Mouse (Mus musculus) inflammation-experienced regulatory T-cells, adult 6 months (primary cell): ENCODE results near the gene Arhgef28. TPM values are rescaled to one million over a fixed set of nuclear protein-coding genes. Genes with fewer than 3 reads are reported as not detected.

Experiments
- ATAC-seq: one replicate; pipeline ENCODE4 v1.8.0; 2017
- polyA plus RNA-seq, 3 experiments: library from polyadenylated mRNA; unstranded; fragments of 100-300 nt; shearing (Covaris generic); gene quantifications; one replicate each; pipeline ENCODE4 v1.2.1; 2017

Arhgef28 gene
- polyA plus RNA-seq, 3 experiments from 2014 or later = 0.17 to 0.33 TPM; not detected in 1

GRCm38 (mm10) chr13:98011931-98012341 is 194.3 kb downstream of the Arhgef28 start:
- ATAC-seq = no peak

DNA sequence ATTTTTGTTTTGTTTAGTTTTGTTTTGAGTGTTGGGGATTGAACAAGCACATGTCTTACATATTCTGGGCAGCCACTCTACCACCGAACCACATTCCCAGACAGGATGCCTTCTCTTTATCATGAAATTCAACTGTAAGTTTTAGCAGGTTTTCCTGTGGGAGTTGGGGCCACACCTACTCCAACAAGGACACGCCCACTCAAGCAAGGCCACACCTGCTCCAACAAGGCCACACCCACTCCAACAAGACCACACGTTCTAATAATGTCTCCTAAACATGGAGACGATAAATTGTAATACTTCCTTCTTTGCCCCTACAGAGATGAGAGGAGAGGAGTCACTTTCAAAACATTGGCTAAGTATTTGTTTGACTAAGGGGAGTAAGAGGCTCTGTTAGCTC is 197.2 kb downstream of the Arhgef28 start:
- no peak for ATAC-seq

- ATAC-seq = no peak
Measured at GRCm38 (mm10) chr13:98008588-98008987, 197.7 kb downstream of the Arhgef28 start.

GRCm38 (mm10) chr13:98005611-98006218 is 200.5 kb downstream of the Arhgef28 start:
- no peak for ATAC-seq

DNA sequence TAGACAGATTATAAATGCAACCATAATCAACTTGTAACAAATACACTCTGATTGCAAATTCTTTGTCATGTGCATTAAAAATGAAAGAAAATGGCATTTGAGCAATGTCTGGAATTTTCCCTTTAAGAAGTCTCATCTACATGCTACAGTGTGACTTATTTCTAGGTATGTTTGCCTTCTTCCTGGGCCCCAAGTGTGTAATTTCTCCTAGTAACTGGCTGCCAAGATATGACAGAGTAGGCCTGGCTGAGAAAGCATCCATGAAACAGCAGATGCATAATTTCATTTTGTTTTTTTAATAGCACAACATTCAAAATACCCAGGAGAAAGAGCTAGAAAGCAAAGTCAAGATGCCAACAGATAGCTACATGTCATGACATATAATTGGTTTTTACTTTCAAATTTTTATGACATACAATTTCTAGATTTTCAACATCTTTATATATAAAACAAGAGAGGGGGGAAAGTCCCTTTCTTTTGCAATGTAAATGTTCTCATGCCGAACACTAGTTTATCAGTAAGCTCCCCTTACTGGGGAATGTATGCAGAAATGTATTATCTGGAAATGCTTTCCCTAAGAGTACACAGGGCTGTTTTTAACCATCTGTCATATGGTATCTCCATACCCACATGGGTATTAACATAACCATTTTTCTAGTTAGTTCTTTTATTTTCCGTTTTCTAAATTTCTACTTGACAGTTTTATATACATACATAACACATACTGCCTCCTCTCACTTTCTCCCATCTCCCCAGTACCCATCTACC is 201.4 kb downstream of the Arhgef28 start:
- ATAC-seq = no peak

- ATAC-seq = no peak
Measured at GRCm38 (mm10) chr13:98003690-98004089, 202.5 kb downstream of the Arhgef28 start.

GRCm38 (mm10) chr13:98002598-98002997 is 203.6 kb downstream of the Arhgef28 start:
- no peak for ATAC-seq

- ATAC-seq = no peak
Measured at GRCm38 (mm10) chr13:98002121-98002520, 204.1 kb downstream of the Arhgef28 start.

DNA sequence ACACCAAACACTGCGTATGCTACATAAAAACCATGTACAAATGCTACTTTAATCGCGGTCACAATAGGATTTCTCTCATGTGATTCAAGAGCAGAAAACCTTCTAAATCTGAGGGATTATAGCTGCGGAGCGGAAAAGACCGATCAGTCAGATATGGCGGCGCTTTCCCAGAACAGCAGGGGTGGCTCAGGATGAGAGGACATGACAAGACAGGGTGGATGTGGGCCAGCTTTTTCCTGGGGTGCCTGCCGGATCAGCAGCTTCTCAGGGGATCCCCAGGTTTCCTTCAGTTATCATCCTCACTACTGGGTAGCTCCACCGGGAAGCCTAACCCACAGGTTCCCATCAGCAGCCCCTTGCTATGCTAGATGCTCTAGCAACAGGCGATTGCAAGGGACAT is 204.5 kb downstream of the Arhgef28 start:
- no peak for ATAC-seq

DNA sequence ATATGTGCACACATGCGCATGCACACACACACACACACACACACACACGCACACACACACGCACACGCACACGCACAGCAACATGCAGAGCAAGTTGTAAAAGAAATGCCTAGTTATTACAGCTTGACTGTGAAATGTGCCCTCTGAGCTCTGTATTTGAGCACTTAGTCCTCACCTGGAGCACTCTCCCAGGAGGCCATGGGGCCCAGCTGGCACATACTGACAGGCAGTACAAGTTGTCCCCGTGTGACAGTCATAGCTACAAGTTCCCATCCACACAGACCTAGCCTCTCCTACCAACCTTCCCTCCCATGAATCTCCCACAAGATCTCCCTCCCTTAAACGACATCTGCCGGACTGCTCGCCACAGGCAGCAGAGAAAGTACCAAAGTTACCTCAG is 205.4 kb downstream of the Arhgef28 start:
- no peak for ATAC-seq

GRCm38 (mm10) chr13:97999130-97999529 is 207.1 kb downstream of the Arhgef28 start:
- ATAC-seq = no peak

DNA sequence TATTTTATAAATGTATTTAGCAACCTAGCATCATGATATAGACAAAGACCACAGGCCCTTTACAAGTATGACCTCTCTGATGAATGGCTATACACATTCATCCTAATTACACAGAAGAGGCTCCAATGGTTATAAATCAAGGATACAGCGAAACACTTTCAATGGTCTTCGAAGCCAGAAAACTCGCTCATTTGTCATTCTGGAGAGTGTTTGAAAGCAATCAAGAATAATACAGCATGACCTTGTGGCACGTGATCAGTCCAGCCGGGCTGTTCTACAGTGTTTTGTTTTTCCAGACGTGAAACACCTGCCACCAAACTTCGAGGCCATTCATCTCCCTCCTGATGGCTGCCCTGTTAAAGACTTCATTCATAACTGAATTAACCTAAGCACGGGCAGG is 207.7 kb downstream of the Arhgef28 start:
- no peak for ATAC-seq

DNA sequence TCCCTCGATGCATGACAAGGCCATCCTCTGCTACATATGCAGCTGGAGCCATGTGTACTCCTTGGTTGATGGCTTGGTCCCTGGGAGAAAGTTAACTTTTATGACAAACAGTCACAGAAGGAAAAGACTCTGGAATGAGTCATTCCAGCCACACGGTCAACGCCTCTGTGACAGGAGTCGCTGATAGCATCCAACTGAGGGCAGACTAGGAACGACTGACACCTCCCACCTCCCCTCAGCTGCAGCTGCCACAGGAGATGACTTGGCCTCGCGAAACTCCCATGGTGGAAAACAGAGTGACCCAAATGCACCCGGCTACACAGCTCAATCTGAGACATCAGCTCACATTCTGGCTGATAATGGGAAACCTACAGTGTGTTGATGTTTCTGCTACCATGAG is 215.3 kb downstream of the Arhgef28 start:
- no peak for ATAC-seq

DNA sequence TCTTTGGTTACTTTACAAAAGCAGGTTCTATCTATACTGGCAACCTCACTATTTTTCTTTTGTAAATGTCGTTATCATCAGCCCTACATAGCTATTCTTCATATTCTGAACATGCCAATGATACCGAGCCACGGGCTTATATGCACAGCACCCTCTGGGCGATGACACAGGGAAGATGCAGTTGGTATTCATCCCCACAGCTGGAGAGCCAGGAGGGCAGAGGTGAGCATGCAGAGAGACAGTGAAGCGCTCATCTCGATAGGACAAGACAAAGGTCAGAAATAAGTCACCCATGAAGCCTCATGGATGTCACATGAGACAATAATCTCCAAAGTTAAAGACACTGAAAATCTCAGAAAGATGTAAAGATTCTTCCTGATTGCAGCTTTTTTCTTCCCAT is 217.4 kb downstream of the Arhgef28 start:
- no peak for ATAC-seq

DNA sequence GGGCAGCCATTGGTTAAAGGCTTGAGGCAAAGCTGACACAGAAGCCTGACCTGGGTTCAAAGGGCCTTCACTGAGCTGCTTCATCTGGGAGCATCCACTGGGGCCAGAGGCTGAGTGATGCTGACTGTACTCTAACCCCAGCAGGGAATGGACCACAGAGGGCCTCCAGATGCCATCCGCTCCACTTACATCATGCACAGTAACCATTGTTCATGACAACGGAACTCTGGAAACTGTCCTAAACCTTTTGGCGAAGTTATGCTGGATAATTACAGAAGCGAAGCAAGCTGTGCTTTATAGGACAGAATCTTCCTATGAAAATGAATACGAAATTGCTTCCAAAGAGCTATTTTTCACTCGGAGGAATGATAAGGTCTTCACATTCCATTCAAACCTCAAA is 219.5 kb downstream of the Arhgef28 start:
- ATAC-seq = no peak

DNA sequence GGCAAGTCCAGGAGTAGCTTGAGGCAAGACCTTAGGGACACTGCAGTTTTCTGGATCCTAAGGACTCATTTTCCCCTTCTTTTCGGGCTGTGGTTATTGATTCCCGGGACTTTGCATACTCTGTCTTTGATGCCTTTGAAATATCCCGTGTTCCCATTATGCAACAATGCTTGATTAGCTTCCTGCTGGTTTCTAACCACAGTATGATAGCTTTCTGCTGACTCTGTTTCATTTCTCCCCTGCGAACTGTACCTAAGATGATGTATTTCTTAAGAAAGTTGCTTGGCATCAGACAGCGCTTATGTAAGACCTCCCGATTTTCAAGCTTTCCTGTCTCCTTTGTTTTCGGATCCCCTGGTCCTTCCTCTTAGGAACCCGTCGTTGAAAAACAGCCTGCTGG is 229.1 kb downstream of the Arhgef28 start:
- no peak for ATAC-seq

DNA sequence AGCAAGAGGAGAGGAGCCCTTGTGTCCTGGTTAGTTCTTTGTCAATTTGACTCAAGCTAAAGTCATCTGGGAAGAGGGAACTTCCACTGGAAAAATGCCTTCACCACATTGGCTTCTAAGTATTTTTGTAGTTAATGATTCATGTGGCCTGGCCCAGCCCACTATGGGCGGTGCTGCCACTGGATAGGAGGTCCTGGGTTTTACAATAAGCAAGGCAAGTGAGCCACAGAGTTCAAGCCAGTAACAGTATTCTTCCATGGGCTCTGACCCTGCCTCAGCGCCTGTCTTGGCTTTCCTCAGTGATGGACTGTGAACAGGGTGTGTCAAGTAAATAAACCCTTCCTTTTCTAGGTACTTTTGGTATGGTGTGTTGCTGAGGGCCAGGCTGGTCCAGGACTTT is 229.6 kb downstream of the Arhgef28 start:
- ATAC-seq = no peak

DNA sequence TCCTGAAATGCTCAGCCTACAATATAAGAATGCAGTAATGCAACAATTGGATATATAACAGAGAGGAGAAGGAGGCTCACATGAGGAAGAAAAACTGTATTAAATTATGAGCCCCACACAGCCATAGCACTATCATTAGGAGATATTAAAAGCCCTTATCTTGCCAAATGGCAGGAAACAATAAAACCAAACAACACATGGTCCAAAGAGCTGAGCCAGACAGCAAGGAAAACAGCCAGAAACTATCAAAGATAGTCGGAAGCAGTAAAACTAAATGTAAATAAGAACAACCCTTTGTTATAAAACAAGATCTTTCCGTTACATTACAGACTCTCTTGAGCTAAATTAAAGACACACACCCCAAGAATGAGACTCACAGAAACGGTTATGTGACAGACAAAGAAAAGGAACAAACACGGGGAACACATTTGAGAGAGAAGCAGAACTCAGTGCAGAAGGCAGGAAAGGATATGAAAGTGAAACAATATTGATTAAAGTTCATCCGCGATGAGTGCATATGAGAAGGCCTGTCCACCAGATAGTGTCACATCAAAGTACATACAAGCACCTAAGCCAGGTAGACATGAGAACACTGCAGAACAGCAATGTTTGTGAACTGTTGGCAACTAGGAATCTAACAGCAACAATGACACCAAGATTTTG is 231.6 kb downstream of the Arhgef28 start:
- ATAC-seq = no peak

DNA sequence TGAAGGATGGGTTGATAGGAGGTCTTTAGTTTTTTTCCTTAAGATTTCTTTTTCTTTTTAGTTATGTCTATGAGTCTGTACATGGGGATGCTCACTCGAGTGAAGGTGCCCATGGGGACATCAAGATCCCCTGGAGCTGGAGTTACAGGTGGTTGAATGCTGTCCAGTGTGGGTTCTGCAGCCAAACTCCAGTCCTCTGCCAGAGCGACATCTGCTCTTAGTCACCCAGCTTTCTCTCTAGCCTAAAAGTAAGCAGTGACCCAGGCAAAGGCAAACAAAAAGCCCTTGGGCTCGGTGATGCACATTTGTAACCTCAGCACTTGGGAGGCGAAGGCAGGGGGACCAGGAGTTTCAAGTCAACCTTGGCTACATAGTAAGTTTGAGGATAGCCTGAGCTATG is 232.3 kb downstream of the Arhgef28 start:
- ATAC-seq = no peak

DNA sequence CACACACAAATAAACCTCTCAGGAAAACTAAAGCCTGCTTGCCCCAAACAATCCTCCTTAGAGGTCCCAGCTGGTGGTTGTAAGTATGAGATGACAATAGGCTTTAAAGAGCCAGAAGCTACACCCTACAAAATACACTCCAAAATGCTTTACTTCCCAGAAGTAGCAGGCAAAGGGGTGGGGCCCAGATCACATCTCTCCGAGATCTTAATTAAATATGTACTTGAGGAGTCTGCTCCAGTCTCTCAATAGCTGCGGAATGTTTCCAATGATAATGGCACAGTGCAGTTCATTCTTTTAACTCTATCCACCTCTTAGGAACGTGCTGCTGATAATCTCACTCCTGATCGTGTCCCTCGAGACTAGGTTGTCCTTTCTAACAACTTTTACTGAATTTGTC is 240.2 kb downstream of the Arhgef28 start:
- ATAC-seq = no peak

GRCm38 (mm10) chr13:97964892-97965424 is 241.3 kb downstream of the Arhgef28 start:
- ATAC-seq = no peak

- ATAC-seq = no peak
Measured at GRCm38 (mm10) chr13:97960142-97960541, 246.1 kb downstream of the Arhgef28 start.

DNA sequence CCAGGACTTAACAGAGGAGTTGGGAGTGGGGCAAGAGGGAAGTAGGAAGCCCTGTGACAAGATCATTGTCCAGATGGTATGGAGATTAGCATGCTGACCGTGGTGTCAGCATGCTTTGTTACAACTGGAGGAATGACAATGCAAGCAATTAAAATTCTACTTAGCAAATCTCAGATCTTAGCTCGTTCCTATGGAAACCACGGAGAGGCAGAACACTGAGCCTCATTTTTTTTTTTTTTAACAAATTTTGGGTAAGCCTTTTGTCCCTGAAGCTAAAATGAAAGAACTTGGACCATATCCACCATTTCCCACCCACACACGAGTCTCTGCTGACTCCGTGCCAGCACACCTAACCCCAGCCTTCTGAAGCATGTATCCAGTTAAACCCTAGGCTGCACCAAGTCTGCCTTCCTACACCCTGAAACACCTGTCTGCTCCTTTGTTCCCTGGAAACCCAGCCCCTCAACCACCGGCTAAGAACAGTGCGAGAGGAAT is 246.8 kb downstream of the Arhgef28 start:
- no peak for ATAC-seq
